Mouse (Mus musculus) liver, adult 2 months (tissue): ENCODE results near the gene Mymx.

Experiments used
- CTCF ChIP-seq: fragments of 200-500 bp; IDR thresholded peaks from 2 replicates; pipeline ENCODE4 v1.5.1; 2011; ENCODE audit warnings: low read depth, low read length, control low read depth
- POLR2A ChIP-seq: fragments of 200-500 bp; IDR thresholded peaks from 2 replicates; pipeline ENCODE4 v1.6.1; 2011; ENCODE audit warnings: low read length, control low read depth; ENCODE audit not compliant: insufficient read depth; ENCODE audit errors: extremely low read depth

GRCm38 (mm10) chr17:45554420-45554819, 47.5 kb downstream of the Mymx start:
- TF ChIP-seq POLR2A = no peak
- no peak for TF ChIP-seq CTCF
